Mouse (Mus musculus): ENCODE results near the gene Ccl11. TPM values are rescaled to one million over a fixed set of nuclear protein-coding genes. Genes with fewer than 3 reads are reported as not detected.

The Ccl11 gene
- polyA plus RNA-seq, 1 experiment from 2014 or later: 0.31 TPM

DNA sequence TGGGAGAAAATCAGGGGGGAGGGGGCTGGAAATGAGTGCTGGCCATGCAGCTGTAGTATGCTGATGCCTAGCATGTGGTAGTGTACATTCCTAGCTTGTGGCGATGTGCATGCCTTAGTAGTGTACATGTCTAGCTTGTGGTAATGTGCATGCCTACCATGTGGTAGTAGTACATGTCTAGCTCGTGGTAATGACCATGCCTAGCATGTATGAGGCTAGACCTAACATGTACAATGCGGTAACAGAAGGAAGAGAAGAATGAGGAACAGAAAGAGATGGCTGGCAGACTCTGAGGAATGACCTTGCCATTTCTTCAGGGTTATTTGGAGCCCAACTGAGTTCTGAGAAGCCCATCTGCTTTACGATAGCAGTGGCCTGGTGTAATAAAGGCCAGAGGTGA is 43.5 kb downstream of the Ccl11 start:
- Histone ChIP-seq H3K36me3 (ENCODE audit: control insufficient read depth, insufficient read depth, low read length) (no peaks in the 10 kb centered on the region), H3K4me3 (ENCODE audit: control insufficient read depth in 1 of 2, insufficient read depth in 1 of 2, low read depth in 1 of 2, low read length in 2 of 2) (no peak overlapping the region), H3K9ac (ENCODE audit: low read length) (no peak overlapping the region), H3K4me2 (ENCODE audit: low read length) (no peak overlapping the region), H3K4me1 (ENCODE audit: control insufficient read depth in 2 of 2, insufficient read depth in 2 of 2, low read length in 2 of 2) (no peaks in the 10 kb centered on the region), H3K27me3 (ENCODE audit: control insufficient read depth, insufficient read depth, low read length) (no peaks in the 10 kb centered on the region), H3K9me3 (ENCODE audit: control insufficient read depth, low read length) (no peaks in the 10 kb centered on the region), H3K27ac (replicated peaks in 1 of 2; ENCODE audit: control insufficient read depth in 1 of 2, insufficient read depth in 1 of 2, low read depth in 2 of 2, low read length in 2 of 2) (no peak overlapping the region)
- 81% methylated on average over 4 of the region's 4 CpGs for WGBS
- ATAC-seq (ENCODE audit: insufficient number of reproducible peaks, insufficient read depth, low FRiP score, low read depth): no peak

DNA sequence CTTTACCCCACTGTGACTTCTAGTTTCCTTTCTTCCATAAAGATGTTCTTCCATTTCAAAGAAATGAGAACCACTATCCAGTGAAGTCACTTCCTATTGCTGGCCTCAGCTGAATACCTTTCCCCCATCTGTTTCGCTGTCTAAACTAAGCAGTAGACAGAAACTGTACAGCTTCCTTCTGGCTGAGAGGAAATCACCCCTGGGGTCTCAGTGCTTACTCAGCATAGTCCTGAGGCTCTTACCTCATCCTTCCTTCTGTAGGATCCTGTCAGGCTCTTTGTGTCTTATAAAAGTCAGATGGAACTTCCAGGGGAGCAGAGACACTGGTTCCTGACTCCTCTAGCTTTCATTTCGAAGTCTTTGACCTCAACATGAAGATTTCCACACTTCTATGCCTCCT is 43.9 kb downstream of the Ccl11 start, which contains the start of gene Ccl12:
TSS of gene Ccl12 (plus strand) at position 317 of the 400 bp plus-strand sequence.
- H3K4me3 ChIP-seq (ENCODE audit: control insufficient read depth in 1 of 2, insufficient read depth in 1 of 2, low read depth in 1 of 2, low read length in 2 of 2): no peak within 1 kb of the TSS
- whole genome bisulfite sequencing: 52% methylated on average over 2 of the region's 2 CpGs
- no peak for ATAC-seq (ENCODE audit: insufficient number of reproducible peaks, insufficient read depth, low FRiP score, low read depth)
- no peaks in the 10 kb centered on the region for H3K27me3 ChIP-seq (ENCODE audit: control insufficient read depth, insufficient read depth, low read length)
- no peak within 1 kb of the TSS for H3K27ac ChIP-seq (replicated peaks in 1 of 2; ENCODE audit: control insufficient read depth in 1 of 2, insufficient read depth in 1 of 2, low read depth in 2 of 2, low read length in 2 of 2)
- H3K9me3 ChIP-seq (ENCODE audit: control insufficient read depth, low read length): no peaks in the 10 kb centered on the region
- no peak within 1 kb of the TSS for H3K9ac ChIP-seq (ENCODE audit: low read length)
- no peaks in the 10 kb centered on the region for H3K36me3 ChIP-seq (ENCODE audit: control insufficient read depth, insufficient read depth, low read length)
- no peaks in the 10 kb centered on the region for H3K4me1 ChIP-seq (ENCODE audit: control insufficient read depth in 2 of 2, insufficient read depth in 2 of 2, low read length in 2 of 2)
- no peak within 1 kb of the TSS for H3K4me2 ChIP-seq (ENCODE audit: low read length)

DNA sequence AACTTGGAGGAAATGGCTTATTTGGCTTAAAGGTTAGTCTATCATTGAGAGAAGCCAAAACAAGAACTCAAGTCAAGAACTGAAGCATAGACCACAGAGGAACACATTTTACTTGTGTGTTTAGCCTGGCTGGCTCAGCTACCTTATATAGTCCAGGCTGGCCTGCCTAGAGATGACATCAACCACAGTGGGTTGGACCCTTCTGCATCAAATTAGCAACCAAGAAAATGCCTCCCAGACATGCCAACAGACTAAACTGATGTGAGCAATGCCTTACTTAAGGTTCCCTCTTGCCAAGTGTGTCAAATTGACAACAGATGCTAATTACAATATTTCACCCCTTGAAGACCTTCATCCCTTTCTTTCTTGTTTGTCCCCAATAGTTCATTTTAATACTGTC is 52.0 kb downstream of the Ccl11 start:
- no peak overlapping the region for H3K4me2 ChIP-seq (ENCODE audit: low read length)
- H3K27ac ChIP-seq (replicated peaks in 1 of 2; ENCODE audit: control insufficient read depth in 1 of 2, insufficient read depth in 1 of 2, low read depth in 2 of 2, low read length in 2 of 2): no peak overlapping the region
- H3K4me1 ChIP-seq (ENCODE audit: control insufficient read depth in 2 of 2, insufficient read depth in 2 of 2, low read length in 2 of 2): no peaks in the 10 kb centered on the region
- no peak for ATAC-seq (ENCODE audit: insufficient number of reproducible peaks, insufficient read depth, low FRiP score, low read depth)
- no peak overlapping the region for H3K4me3 ChIP-seq (ENCODE audit: control insufficient read depth in 1 of 2, insufficient read depth in 1 of 2, low read depth in 1 of 2, low read length in 2 of 2)
- no peaks in the 10 kb centered on the region for H3K9me3 ChIP-seq (ENCODE audit: control insufficient read depth, low read length)
- H3K36me3 ChIP-seq (ENCODE audit: control insufficient read depth, insufficient read depth, low read length): no peaks in the 10 kb centered on the region
- no peak overlapping the region for H3K9ac ChIP-seq (ENCODE audit: low read length)
- H3K27me3 ChIP-seq (ENCODE audit: control insufficient read depth, insufficient read depth, low read length): no peaks in the 10 kb centered on the region

DNA sequence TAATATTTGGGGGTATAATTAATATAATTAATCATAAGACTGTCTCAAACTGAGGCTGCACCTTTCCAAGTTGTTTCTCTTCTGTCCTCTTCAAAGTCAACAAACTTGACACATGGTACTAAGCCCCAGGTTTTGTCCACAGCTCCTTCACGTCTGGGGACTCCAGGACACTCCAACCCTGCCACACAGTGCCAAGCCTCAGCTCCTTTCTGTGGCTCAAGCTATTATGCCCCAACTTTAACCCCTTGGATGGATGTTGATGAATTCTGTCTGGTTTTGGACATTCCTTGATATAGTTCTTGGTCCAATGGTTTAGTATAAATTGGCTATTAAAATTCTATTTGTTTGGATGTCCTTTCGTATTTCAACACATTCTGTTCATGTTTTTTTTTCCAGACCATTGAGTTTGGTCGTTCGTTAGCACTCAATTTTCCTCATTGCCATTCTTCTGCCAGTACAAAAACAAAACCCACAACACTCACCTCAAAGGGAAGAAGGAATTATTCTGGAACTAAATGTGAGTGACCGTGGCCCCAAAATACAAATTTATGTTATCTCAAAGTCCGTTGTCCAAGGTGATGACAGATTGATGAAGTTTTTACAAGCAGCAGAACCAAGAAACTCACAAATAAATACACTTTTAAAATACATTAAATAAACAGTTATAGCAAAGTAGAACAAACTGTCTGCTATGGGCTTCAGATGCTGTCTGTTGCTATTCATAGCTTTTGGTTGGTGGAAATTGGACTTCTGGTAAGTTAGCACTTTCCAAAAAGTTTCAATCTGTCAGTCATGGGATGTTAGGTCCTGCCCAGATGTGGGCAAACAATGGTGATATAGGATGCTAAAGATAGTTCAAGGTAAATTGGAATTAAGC is 53.0 kb downstream of the Ccl11 start:
- Histone ChIP-seq H3K27me3 (ENCODE audit: control insufficient read depth, insufficient read depth, low read length) (no peaks in the 10 kb centered on the region), H3K4me1 (ENCODE audit: control insufficient read depth in 2 of 2, insufficient read depth in 2 of 2, low read length in 2 of 2) (no peaks in the 10 kb centered on the region), H3K36me3 (ENCODE audit: control insufficient read depth, insufficient read depth, low read length) (no peaks in the 10 kb centered on the region), H3K9me3 (ENCODE audit: control insufficient read depth, low read length) (no peaks in the 10 kb centered on the region), H3K9ac (ENCODE audit: low read length) (no peak overlapping the region), H3K4me2 (ENCODE audit: low read length) (no peak overlapping the region), H3K27ac (replicated peaks in 1 of 2; ENCODE audit: control insufficient read depth in 1 of 2, insufficient read depth in 1 of 2, low read depth in 2 of 2, low read length in 2 of 2) (no peak overlapping the region), H3K4me3 (ENCODE audit: control insufficient read depth in 1 of 2, insufficient read depth in 1 of 2, low read depth in 1 of 2, low read length in 2 of 2) (no peak overlapping the region)
- ATAC-seq (ENCODE audit: insufficient number of reproducible peaks, insufficient read depth, low FRiP score, low read depth): no peak
- 57% methylated on average over 6 of the region's 6 CpGs for WGBS

Other genes starting within 250 kb of the Ccl11 start
- gene 5530401A14Rik, start 197.2 kb upstream of the Ccl11 start, polyA plus RNA-seq (2014; fragmentation: Nextera tagmentation; extraction: Ambion mirVana): not detected in 2 replicates
- gene Asic2, start 89.4 kb upstream of the Ccl11 start, polyA plus RNA-seq (2014; fragmentation: Nextera tagmentation; extraction: Ambion mirVana): 0.05 TPM in 1 of 2 replicates, not detected in the other
- gene Ccl2, start 22.3 kb upstream of the Ccl11 start, polyA plus RNA-seq (2014; fragmentation: Nextera tagmentation; extraction: Ambion mirVana): 11.1 and 11.4 TPM in 2 replicates
- gene Gm17268, start 19.3 kb upstream of the Ccl11 start, polyA plus RNA-seq (2014; fragmentation: Nextera tagmentation; extraction: Ambion mirVana): not detected in 2 replicates
- gene Ccl7, start 12.1 kb upstream of the Ccl11 start, polyA plus RNA-seq (2014; fragmentation: Nextera tagmentation; extraction: Ambion mirVana): 3.2 and 3.9 TPM in 2 replicates
- gene Ccl12, start 44.0 kb downstream of the Ccl11 start, polyA plus RNA-seq (2014; fragmentation: Nextera tagmentation; extraction: Ambion mirVana): 1.9 and 2.9 TPM in 2 replicates
- not detected in 2 replicates for gene Ccl8, start 57.4 kb downstream of the Ccl11 start, polyA plus RNA-seq (2014; fragmentation: Nextera tagmentation; extraction: Ambion mirVana)
- gene Ccl1, start 247.9 kb downstream of the Ccl11 start, polyA plus RNA-seq (2014; fragmentation: Nextera tagmentation; extraction: Ambion mirVana): not detected in 2 replicates